Mouse (Mus musculus): ENCODE data around the gene Gm49325. TPM values are rescaled to one million over a fixed set of nuclear protein-coding genes. Genes with fewer than 3 reads are reported as not detected.
A peak's percentile ranks its signal among the peaks of the same experiment; 100 is the strongest.

Gene Gm49325
- polyA plus RNA-seq, 1 experiment from 2014 or later: 4.9 TPM

GRCm38 (mm10) chr10:77591546-77591945 is 14.5 kb upstream of the Gm49325 start:
- TF ChIP-seq EP300 (IDR thresholded peaks at IDR 0.05) (no peak), CTCF (IDR thresholded peaks at IDR 0.05) (no peak)
- DNase-seq (ENCODE audit: low spot score) (no peak), ATAC-seq (no peak)
- no peak overlapping the region for H3K27ac ChIP-seq (ENCODE audit: low read length)
- H3K36me3 ChIP-seq (ENCODE audit: insufficient read depth, low read length): peaks cover 30% of the 10 kb centered on the region; the same call in 1 of the 2 replicates
- no peaks in the 10 kb centered on the region for H3K9me3 ChIP-seq (ENCODE audit: low read length)
- H3K27me3 ChIP-seq (replicated peaks; ENCODE audit: insufficient read depth, low read length): no peaks in the 10 kb centered on the region
- H3K4me3 ChIP-seq (ENCODE audit: low read depth, low read length): no peak overlapping the region
- 81% methylated on average over 6 of the region's 6 CpGs for WGBS
- H3K9ac ChIP-seq (replicated peaks; ENCODE audit: low read depth): no peak overlapping the region
- no peak overlapping the region for H3K4me2 ChIP-seq (replicated peaks; ENCODE audit: low read depth, low read length)
- H3K4me1 ChIP-seq (ENCODE audit: insufficient read depth, low read depth, low read length): no peaks in the 10 kb centered on the region

GRCm38 (mm10) chr10:77596060-77596459 is 9.9 kb upstream of the Gm49325 start:
- no peak overlapping the region for H3K4me2 ChIP-seq (replicated peaks; ENCODE audit: low read depth, low read length)
- no peaks in the 10 kb centered on the region for H3K27me3 ChIP-seq (replicated peaks; ENCODE audit: insufficient read depth, low read length)
- H3K9ac ChIP-seq (replicated peaks; ENCODE audit: low read depth): no peak overlapping the region
- TF ChIP-seq CTCF (IDR thresholded peaks at IDR 0.05) (no peak), EP300 (IDR thresholded peaks at IDR 0.05) (no peak)
- ATAC-seq (no peak), DNase-seq (ENCODE audit: low spot score) (no peak)
- 91% methylated on average over 2 of the region's 2 CpGs for WGBS
- no peak overlapping the region for H3K4me3 ChIP-seq (ENCODE audit: low read depth, low read length)
- no peaks in the 10 kb centered on the region for H3K4me1 ChIP-seq (ENCODE audit: insufficient read depth, low read depth, low read length)
- peaks cover 55% of the 10 kb centered on the region for H3K36me3 ChIP-seq (ENCODE audit: insufficient read depth, low read length)
- no peaks in the 10 kb centered on the region for H3K9me3 ChIP-seq (ENCODE audit: low read length)
- H3K27ac ChIP-seq (ENCODE audit: low read length): no peak overlapping the region

GRCm38 (mm10) chr10:77603021-77603420 is 3.0 kb upstream of the Gm49325 start:
- H3K4me2 ChIP-seq (replicated peaks; ENCODE audit: low read depth, low read length): no peak overlapping the region
- H3K4me3 ChIP-seq (ENCODE audit: low read depth, low read length): no peak overlapping the region
- WGBS: 69% methylated on average over 4 of the region's 4 CpGs
- H3K36me3 ChIP-seq (ENCODE audit: insufficient read depth, low read length): peaks cover 13% of the 10 kb centered on the region; the same call in 1 of the 2 replicates
- ATAC-seq: no peak
- no peak for TF ChIP-seq CTCF (IDR thresholded peaks at IDR 0.05)
- TF ChIP-seq EP300 (IDR thresholded peaks at IDR 0.05): no peak
- no peaks in the 10 kb centered on the region for H3K27me3 ChIP-seq (replicated peaks; ENCODE audit: insufficient read depth, low read length)
- no peaks in the 10 kb centered on the region for H3K9me3 ChIP-seq (ENCODE audit: low read length)
- DNase-seq (ENCODE audit: low spot score): no peak
- peaks cover 14% of the 10 kb centered on the region for H3K4me1 ChIP-seq (ENCODE audit: insufficient read depth, low read depth, low read length)
- no peak overlapping the region for H3K9ac ChIP-seq (replicated peaks; ENCODE audit: low read depth)
- H3K27ac ChIP-seq (ENCODE audit: low read length): no peak overlapping the region

GRCm38 (mm10) chr10:77604111-77604510 is 1.9 kb upstream of the Gm49325 start:
- peaks cover 3% of the 10 kb centered on the region; the same call in 1 of the 2 replicates for H3K36me3 ChIP-seq (ENCODE audit: insufficient read depth, low read length)
- 0 out of 2 replicates have a peak overlapping the region, but pooled peaks have one; percentile 99 for H3K27ac ChIP-seq (ENCODE audit: low read length)
- no peak overlapping the region for H3K4me2 ChIP-seq (replicated peaks; ENCODE audit: low read depth, low read length)
- no peak overlapping the region for H3K4me3 ChIP-seq (ENCODE audit: low read depth, low read length)
- ATAC-seq (no peak), DNase-seq (ENCODE audit: low spot score) (no peak)
- H3K9ac ChIP-seq (replicated peaks; ENCODE audit: low read depth): no peak overlapping the region
- no peaks in the 10 kb centered on the region for H3K9me3 ChIP-seq (ENCODE audit: low read length)
- H3K4me1 ChIP-seq (ENCODE audit: insufficient read depth, low read depth, low read length): peaks cover 14% of the 10 kb centered on the region
- TF ChIP-seq EP300 (IDR thresholded peaks at IDR 0.05) (no peak), CTCF (IDR thresholded peaks at IDR 0.05) (peak; percentile 48)
- WGBS: 94% methylated on average over 6 of the region's 6 CpGs
- no peaks in the 10 kb centered on the region for H3K27me3 ChIP-seq (replicated peaks; ENCODE audit: insufficient read depth, low read length)

GRCm38 (mm10) chr10:77604958-77605357 is 1.0 kb upstream of the Gm49325 start:
- H3K4me2 ChIP-seq (replicated peaks; ENCODE audit: low read depth, low read length): no peak overlapping the region
- no peaks in the 10 kb centered on the region for H3K27me3 ChIP-seq (replicated peaks; ENCODE audit: insufficient read depth, low read length)
- no peak overlapping the region for H3K4me3 ChIP-seq (ENCODE audit: low read depth, low read length)
- peaks cover 14% of the 10 kb centered on the region for H3K4me1 ChIP-seq (ENCODE audit: insufficient read depth, low read depth, low read length)
- H3K36me3 ChIP-seq (ENCODE audit: insufficient read depth, low read length): peaks cover 3% of the 10 kb centered on the region; the same call in 1 of the 2 replicates
- 0 out of 2 replicates have a peak, but pooled peaks have one; percentile 4 for ATAC-seq
- 35% methylated on average over 5 of the region's 5 CpGs for WGBS
- TF ChIP-seq EP300 (IDR thresholded peaks at IDR 0.05): no peak
- TF ChIP-seq CTCF (IDR thresholded peaks at IDR 0.05): no peak
- H3K9me3 ChIP-seq (ENCODE audit: low read length): no peaks in the 10 kb centered on the region
- peak; percentile 63 for DNase-seq (ENCODE audit: low spot score)
- peak overlapping the region; percentile 99 for H3K27ac ChIP-seq (ENCODE audit: low read length)
- H3K9ac ChIP-seq (replicated peaks; ENCODE audit: low read depth): no peak overlapping the region

GRCm38 (mm10) chr10:77605368-77605767 is 629 bp upstream of the Gm49325 start:
- Histone ChIP-seq H3K9me3 (ENCODE audit: low read length) (no peaks in the 10 kb centered on the region), H3K9ac (replicated peaks; ENCODE audit: low read depth) (peak overlapping the region; percentile 69; the same call in 1 of the 2 replicates), H3K36me3 (ENCODE audit: insufficient read depth, low read length) (no peaks in the 10 kb centered on the region; the same call in 1 of the 2 replicates), H3K4me2 (replicated peaks; ENCODE audit: low read depth, low read length) (peak overlapping the region; percentile 82), H3K27me3 (replicated peaks; ENCODE audit: insufficient read depth, low read length) (no peaks in the 10 kb centered on the region), H3K27ac (ENCODE audit: low read length) (peak overlapping the region; percentile 99), H3K4me3 (ENCODE audit: low read depth, low read length) (no peak overlapping the region; the same call in 1 of the 2 replicates), H3K4me1 (ENCODE audit: insufficient read depth, low read depth, low read length) (peaks cover 14% of the 10 kb centered on the region)
- ATAC-seq (peak; percentile 35), DNase-seq (ENCODE audit: low spot score) (peak; percentile 84)
- TF ChIP-seq CTCF (IDR thresholded peaks at IDR 0.05): peak; percentile 80
- TF ChIP-seq EP300 (IDR thresholded peaks at IDR 0.05): no peak
- 10% methylated on average over 1 of the region's 1 CpGs for WGBS

All from lung, postnatal 0 days (tissue).